Mouse (Mus musculus): ENCODE data around the gene Akap6. TPM values are rescaled to one million over a fixed set of nuclear protein-coding genes. Genes with fewer than 3 reads are reported as not detected.

Akap6 gene
- total RNA-seq, 2 experiments from 2014 or later: 25.6 to 37.0 TPM

DNA sequence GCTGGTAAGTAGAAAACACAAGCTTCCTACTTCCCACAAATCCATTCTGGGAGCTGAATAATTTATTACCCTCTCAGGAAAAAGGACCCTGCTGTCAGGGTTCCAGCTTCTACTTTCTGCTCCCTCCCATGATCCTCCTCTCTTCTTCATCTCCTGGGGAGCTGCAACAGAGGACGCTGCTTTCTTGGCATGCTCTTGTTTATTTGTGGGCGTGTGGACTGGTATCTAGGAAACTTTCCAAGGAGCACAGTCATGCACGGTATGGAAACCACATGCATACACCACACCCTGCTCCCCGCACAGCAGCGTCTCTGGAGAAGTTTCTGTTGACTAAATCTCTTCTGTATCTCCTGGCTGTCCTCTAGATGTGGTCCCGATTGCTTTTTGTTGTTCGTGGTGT is 119.4 kb downstream of the Akap6 start:
- Histone ChIP-seq H3K4me3 (peak overlapping the region; percentile 47), H3K27ac (peak overlapping the region; percentile 16)
- DNase-seq: no peak
- no peak for TF ChIP-seq CTCF (IDR thresholded peaks at IDR 0.05)
- intact Hi-C loops (cut with DNase I): no loop called here

GRCm38 (mm10) chr12:52824774-52825173 is 125.6 kb downstream of the Akap6 start:
- H3K4me3 ChIP-seq: no peak overlapping the region
- H3K27ac ChIP-seq: no peak overlapping the region
- no peak for TF ChIP-seq CTCF (IDR thresholded peaks at IDR 0.05)
- intact Hi-C loops (cut with DNase I): no loop called here
- DNase-seq: no peak

- no peak overlapping the region for H3K27ac ChIP-seq
- intact Hi-C loops (cut with DNase I): no loop called here
- no peak for TF ChIP-seq CTCF (IDR thresholded peaks at IDR 0.05)
- H3K4me3 ChIP-seq: no peak overlapping the region
- no peak for DNase-seq
These were observed 130.0 kb downstream of the Akap6 start for GRCm38 (mm10) chr12:52828944-52829736.

- no peak for TF ChIP-seq CTCF (IDR thresholded peaks at IDR 0.05)
- H3K4me3 ChIP-seq: peak overlapping the region; percentile 23
- H3K27ac ChIP-seq: 0 out of 2 replicates have a peak overlapping the region, but pooled peaks have one; percentile 16
- no peak for DNase-seq
- intact Hi-C loops (cut with DNase I): loop anchor here (1.0 to 2.0 kb wide), 3 partner anchors 64 to 330 kb away; no protein-coding TSS in a partner anchor
These were observed 132.6 kb downstream of the Akap6 start for GRCm38 (mm10) chr12:52831782-52832181.

GRCm38 (mm10) chr12:52832230-52832629 is 133.0 kb downstream of the Akap6 start:
- peak; percentile 54 for DNase-seq
- intact Hi-C loops (cut with DNase I): loop anchor here (1.0 to 2.0 kb wide), 3 partner anchors 63 to 331 kb away; no protein-coding TSS in a partner anchor
- TF ChIP-seq CTCF (IDR thresholded peaks at IDR 0.05): no peak; the same call in none of the 2 replicates
- Histone ChIP-seq H3K27ac (no peak overlapping the region), H3K4me3 (peak overlapping the region; percentile 23)

- TF ChIP-seq CTCF (IDR thresholded peaks at IDR 0.05): no peak
- Histone ChIP-seq H3K27ac (no peak overlapping the region), H3K4me3 (no peak overlapping the region)
- intact Hi-C loops (cut with DNase I): loop anchor here (2.0 kb wide), 1 partner anchor 228 kb away; no protein-coding TSS in a partner anchor
- no peak for DNase-seq
These were observed 134.0 kb downstream of the Akap6 start for GRCm38 (mm10) chr12:52833141-52833540.

DNA sequence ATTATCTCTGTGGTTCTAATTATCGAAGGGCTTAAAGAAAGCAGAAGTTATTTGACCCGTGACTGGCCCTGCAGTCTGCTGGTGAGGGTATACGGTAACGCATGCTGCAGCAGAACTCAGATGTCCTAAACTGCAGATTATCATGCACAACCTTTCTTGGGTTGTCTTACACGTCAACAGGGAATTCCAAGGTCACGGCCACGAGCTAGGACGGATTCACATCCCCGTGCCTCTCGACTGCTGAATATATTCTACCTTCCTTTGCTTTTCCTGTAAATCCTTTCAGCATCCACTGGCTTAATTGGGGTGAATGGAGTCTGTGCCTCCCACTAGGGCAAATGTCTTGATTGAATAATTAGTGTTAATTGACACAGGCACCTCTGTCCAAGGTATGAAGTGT is 134.9 kb downstream of the Akap6 start:
- intact Hi-C loops (cut with DNase I): no loop called here
- Histone ChIP-seq H3K27ac (0 out of 2 replicates have a peak overlapping the region, but pooled peaks have one; percentile 72), H3K4me3 (no peak overlapping the region)
- TF ChIP-seq CTCF (IDR thresholded peaks at IDR 0.05): no peak
- DNase-seq: no peak

DNA sequence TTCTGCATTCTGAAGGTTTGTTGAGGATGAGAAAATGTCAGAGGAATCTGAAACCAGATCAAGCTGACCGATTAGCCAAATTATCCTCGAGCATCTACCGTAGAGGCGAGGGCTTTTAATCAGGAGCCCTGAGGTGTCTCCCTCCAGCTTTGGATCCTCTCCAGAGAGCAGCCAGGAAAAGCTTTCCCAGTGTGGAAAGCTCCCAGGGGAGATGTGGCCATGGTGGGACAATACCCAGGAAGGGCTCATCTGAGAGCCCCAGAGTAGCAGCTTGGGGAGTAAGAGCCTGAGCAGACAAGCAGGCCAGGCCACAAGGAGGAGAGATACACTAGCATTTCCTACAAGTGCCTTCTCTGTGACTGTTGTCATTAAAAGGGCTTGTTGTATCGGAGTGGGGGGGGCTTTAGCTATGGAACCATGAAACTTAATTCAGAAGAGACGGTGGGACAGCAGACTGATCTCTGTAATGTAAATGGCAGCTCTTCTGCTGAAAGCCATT is 135.6 kb downstream of the Akap6 start:
- no peak for TF ChIP-seq CTCF (IDR thresholded peaks at IDR 0.05)
- DNase-seq: no peak
- Histone ChIP-seq H3K27ac (peak overlapping the region; percentile 72), H3K4me3 (no peak overlapping the region)
- intact Hi-C loops (cut with DNase I): loop anchor here (5.0 kb wide), 1 partner anchor 823 kb away; no protein-coding TSS in a partner anchor

GRCm38 (mm10) chr12:52835291-52835742 is 136.1 kb downstream of the Akap6 start:
- peak overlapping the region; percentile 72 for H3K27ac ChIP-seq
- intact Hi-C loops (cut with DNase I): loop anchor here (5.0 kb wide), 1 partner anchor 823 kb away; no protein-coding TSS in a partner anchor
- peak overlapping the region; percentile 51 for H3K4me3 ChIP-seq
- TF ChIP-seq CTCF (IDR thresholded peaks at IDR 0.05): no peak
- no peak for DNase-seq

GRCm38 (mm10) chr12:52835914-52836546 is 136.8 kb downstream of the Akap6 start:
- DNase-seq: peak; percentile 55
- TF ChIP-seq CTCF (IDR thresholded peaks at IDR 0.05): no peak
- Histone ChIP-seq H3K27ac (peak overlapping the region; percentile 72), H3K4me3 (peak overlapping the region; percentile 51)
- intact Hi-C loops (cut with DNase I): loop anchor here (5.0 kb wide), 1 partner anchor 824 kb away; no protein-coding TSS in a partner anchor

- H3K27ac ChIP-seq: no peak overlapping the region
- DNase-seq: no peak
- intact Hi-C loops (cut with DNase I): no loop called here
- no peak overlapping the region for H3K4me3 ChIP-seq
- no peak for TF ChIP-seq CTCF (IDR thresholded peaks at IDR 0.05)
These were observed 146.8 kb downstream of the Akap6 start for GRCm38 (mm10) chr12:52845982-52846381.

GRCm38 (mm10) chr12:52847020-52847419 is 147.8 kb downstream of the Akap6 start:
- no peak for TF ChIP-seq CTCF (IDR thresholded peaks at IDR 0.05)
- intact Hi-C loops (cut with DNase I): no loop called here
- no peak for DNase-seq
- Histone ChIP-seq H3K27ac (no peak overlapping the region), H3K4me3 (no peak overlapping the region)

All from gastrocnemius, adult 2 months (tissue).